Mouse (Mus musculus): ENCODE results near the gene Cpne4.
A peak's percentile ranks its signal among the peaks of the same experiment; 100 is the strongest.

The Cpne4 gene

GRCm38 (mm10) chr9:105048351-105048750, 501.3 kb downstream of the Cpne4 start:
- DNase-seq (ENCODE audit: low spot score), result peak; percentile 51

GRCm38 (mm10) chr9:105049636-105050035, 502.6 kb downstream of the Cpne4 start:
- peak; percentile 55 for DNase-seq (ENCODE audit: low spot score)

GRCm38 (mm10) chr9:105050257-105050656, 503.2 kb downstream of the Cpne4 start:
- DNase-seq (ENCODE audit: low spot score), result no peak

GRCm38 (mm10) chr9:105053147-105053557, 506.1 kb downstream of the Cpne4 start, which contains the start of gene Mrpl3:
Mrpl3 (plus strand) TSS chr9:105053239.
- peak; percentile 86 for DNase-seq (ENCODE audit: low spot score)

- no peak for DNase-seq (ENCODE audit: low spot score)
Observed at GRCm38 (mm10) chr9:105053812-105054211, 506.7 kb downstream of the Cpne4 start.

- no peak for DNase-seq (ENCODE audit: low spot score)
Observed at GRCm38 (mm10) chr9:105069106-105069505, 522.0 kb downstream of the Cpne4 start.

GRCm38 (mm10) chr9:105072991-105073748, 526.1 kb downstream of the Cpne4 start:
- DNase-seq (ENCODE audit: low spot score), result no peak

- DNase-seq (ENCODE audit: low spot score), result no peak
Observed at GRCm38 (mm10) chr9:105074851-105075250, 527.8 kb downstream of the Cpne4 start.

GRCm38 (mm10) chr9:105076756-105077424, 529.8 kb downstream of the Cpne4 start:
- no peak for DNase-seq (ENCODE audit: low spot score)

GRCm38 (mm10) chr9:105078460-105078859, 531.4 kb downstream of the Cpne4 start:
- no peak for DNase-seq (ENCODE audit: low spot score)

- DNase-seq (ENCODE audit: low spot score), result no peak
Observed at GRCm38 (mm10) chr9:105080246-105080645, 533.2 kb downstream of the Cpne4 start.

Data from MN1 (cell line).